Mouse (Mus musculus): ENCODE data around the gene Rcc1l. TPM values are rescaled to one million over a fixed set of nuclear protein-coding genes. Genes with fewer than 3 reads are reported as not detected.

Gene Rcc1l
- total and polyA plus RNA-seq, 3 experiments = 19.8 to 33.7 (median 30.2) TPM

GRCm38 (mm10) chr5:134148153-134148552 lies 28.4 kb downstream of the Rcc1l start:
- TF ChIP-seq CTCF (IDR thresholded peaks at IDR 0.05) (no peak), POLR2A (IDR thresholded peaks at IDR 0.05; ENCODE audit: insufficient read depth, low read depth, low read length) (no peak), EP300 (IDR thresholded peaks at IDR 0.05; ENCODE audit: insufficient read depth, low read depth, low read length) (no peak)
- H3K4me1 ChIP-seq (ENCODE audit: control insufficient read depth, insufficient read depth, low read length) = no peaks in the 10 kb centered on the region
- DNase-seq = peak in 1 of 2 experiments; percentile 23
- intact Hi-C loops (cut with DNase I) = no loop called here
- no peak overlapping the region for H3K9ac ChIP-seq (ENCODE audit: low read depth, low read length)
- H3K27ac ChIP-seq = no peak overlapping the region
- H3K79me2 ChIP-seq (replicated peaks; ENCODE audit: control insufficient read depth, insufficient read depth, low read length) = no peaks in the 10 kb centered on the region
- no peaks in the 10 kb centered on the region for H3K36me3 ChIP-seq (ENCODE audit: control insufficient read depth, insufficient read depth, low read length)
- 71% methylated on average over 4 of the region's 4 CpGs for WGBS
- H3K27me3 ChIP-seq (ENCODE audit: control insufficient read depth, insufficient read depth, low read length) = no peaks in the 10 kb centered on the region
- H3K4me3 ChIP-seq = no peak overlapping the region

- H3K27me3 ChIP-seq (ENCODE audit: control insufficient read depth, insufficient read depth, low read length) = no peaks in the 10 kb centered on the region
- no peak overlapping the region for H3K4me3 ChIP-seq
- H3K4me1 ChIP-seq (ENCODE audit: control insufficient read depth, insufficient read depth, low read length) = no peaks in the 10 kb centered on the region
- TF ChIP-seq CTCF (IDR thresholded peaks at IDR 0.05) (no peak), EP300 (IDR thresholded peaks at IDR 0.05; ENCODE audit: insufficient read depth, low read depth, low read length) (no peak), POLR2A (IDR thresholded peaks at IDR 0.05; ENCODE audit: insufficient read depth, low read depth, low read length) (no peak)
- H3K79me2 ChIP-seq (replicated peaks; ENCODE audit: control insufficient read depth, insufficient read depth, low read length) = no peaks in the 10 kb centered on the region
- DNase-seq = no peak
- H3K27ac ChIP-seq = no peak overlapping the region
- intact Hi-C loops (cut with DNase I) = no loop called here
- WGBS = 56% methylated on average over 10 of the region's 10 CpGs
- H3K9ac ChIP-seq (ENCODE audit: low read depth, low read length) = no peak overlapping the region
- H3K36me3 ChIP-seq (ENCODE audit: control insufficient read depth, insufficient read depth, low read length) = no peaks in the 10 kb centered on the region
Observed at GRCm38 (mm10) chr5:134147194-134147753, 29.3 kb downstream of the Rcc1l start.

GRCm38 (mm10) chr5:134144986-134145385 lies 31.6 kb downstream of the Rcc1l start:
- Histone ChIP-seq H3K27me3 (ENCODE audit: control insufficient read depth, insufficient read depth, low read length) (no peaks in the 10 kb centered on the region), H3K4me3 (no peak overlapping the region), H3K27ac (no peak overlapping the region), H3K4me1 (ENCODE audit: control insufficient read depth, insufficient read depth, low read length) (no peaks in the 10 kb centered on the region), H3K9ac (ENCODE audit: low read depth, low read length) (no peak overlapping the region), H3K79me2 (replicated peaks; ENCODE audit: control insufficient read depth, insufficient read depth, low read length) (no peaks in the 10 kb centered on the region), H3K36me3 (ENCODE audit: control insufficient read depth, insufficient read depth, low read length) (no peaks in the 10 kb centered on the region)
- intact Hi-C loops (cut with DNase I) = no loop called here
- no peak for DNase-seq
- 93% methylated on average over 8 of the region's 8 CpGs for WGBS
- TF ChIP-seq EP300 (IDR thresholded peaks at IDR 0.05; ENCODE audit: insufficient read depth, low read depth, low read length) (no peak), POLR2A (IDR thresholded peaks at IDR 0.05; ENCODE audit: insufficient read depth, low read depth, low read length) (no peak), CTCF (IDR thresholded peaks at IDR 0.05) (peak; percentile 8; the same call in 1 of the 2 replicates)

- intact Hi-C loops (cut with DNase I) = no loop called here
Observed at GRCm38 (mm10) chr5:134142381-134142780, 34.2 kb downstream of the Rcc1l start.

GRCm38 (mm10) chr5:134141236-134141635 lies 35.3 kb downstream of the Rcc1l start:
- H3K79me2 ChIP-seq (replicated peaks; ENCODE audit: control insufficient read depth, insufficient read depth, low read length) = no peaks in the 10 kb centered on the region
- H3K4me3 ChIP-seq = no peak overlapping the region
- intact Hi-C loops (cut with DNase I) = no loop called here
- no peaks in the 10 kb centered on the region for H3K36me3 ChIP-seq (ENCODE audit: control insufficient read depth, insufficient read depth, low read length)
- WGBS = 72% methylated on average over 7 of the region's 7 CpGs
- H3K9ac ChIP-seq (ENCODE audit: low read depth, low read length) = no peak overlapping the region
- no peaks in the 10 kb centered on the region for H3K27me3 ChIP-seq (ENCODE audit: control insufficient read depth, insufficient read depth, low read length)
- no peak overlapping the region for H3K27ac ChIP-seq
- H3K4me1 ChIP-seq (ENCODE audit: control insufficient read depth, insufficient read depth, low read length) = no peaks in the 10 kb centered on the region
- TF ChIP-seq EP300 (IDR thresholded peaks at IDR 0.05; ENCODE audit: insufficient read depth, low read depth, low read length) = no peak
- TF ChIP-seq CTCF (IDR thresholded peaks at IDR 0.05) = no peak
- no peak for TF ChIP-seq POLR2A (IDR thresholded peaks at IDR 0.05; ENCODE audit: insufficient read depth, low read depth, low read length)
- DNase-seq = no peak

More at GRCm38 (mm10) chr5:134142381-134142780, 34.2 kb downstream of the Rcc1l start:
- Histone ChIP-seq H3K4me1 (ENCODE audit: control insufficient read depth, insufficient read depth, low read length) (no peaks in the 10 kb centered on the region), H3K79me2 (replicated peaks; ENCODE audit: control insufficient read depth, insufficient read depth, low read length) (no peaks in the 10 kb centered on the region), H3K27ac (no peak overlapping the region), H3K27me3 (ENCODE audit: control insufficient read depth, insufficient read depth, low read length) (no peaks in the 10 kb centered on the region), H3K4me3 (no peak overlapping the region), H3K9ac (ENCODE audit: low read depth, low read length) (no peak overlapping the region), H3K36me3 (ENCODE audit: control insufficient read depth, insufficient read depth, low read length) (no peaks in the 10 kb centered on the region)
- 73% methylated on average over 11 of the region's 11 CpGs for whole genome bisulfite sequencing
- peak in 1 of 2 experiments; percentile 29 for DNase-seq
- TF ChIP-seq EP300 (IDR thresholded peaks at IDR 0.05; ENCODE audit: insufficient read depth, low read depth, low read length) (no peak), POLR2A (IDR thresholded peaks at IDR 0.05; ENCODE audit: insufficient read depth, low read depth, low read length) (no peak), CTCF (IDR thresholded peaks at IDR 0.05) (no peak)

GRCm38 (mm10) chr5:134139429-134139828 lies 37.1 kb downstream of the Rcc1l start:
- Histone ChIP-seq H3K4me1 (ENCODE audit: control insufficient read depth, insufficient read depth, low read length) (no peaks in the 10 kb centered on the region), H3K36me3 (ENCODE audit: control insufficient read depth, insufficient read depth, low read length) (no peaks in the 10 kb centered on the region), H3K4me3 (no peak overlapping the region), H3K9ac (ENCODE audit: low read depth, low read length) (no peak overlapping the region), H3K27ac (no peak overlapping the region), H3K27me3 (ENCODE audit: control insufficient read depth, insufficient read depth, low read length) (no peaks in the 10 kb centered on the region), H3K79me2 (replicated peaks; ENCODE audit: control insufficient read depth, insufficient read depth, low read length) (no peaks in the 10 kb centered on the region)
- TF ChIP-seq EP300 (IDR thresholded peaks at IDR 0.05; ENCODE audit: insufficient read depth, low read depth, low read length) (no peak), CTCF (IDR thresholded peaks at IDR 0.05) (no peak), POLR2A (IDR thresholded peaks at IDR 0.05; ENCODE audit: insufficient read depth, low read depth, low read length) (no peak)
- WGBS = 83% methylated on average over 6 of the region's 6 CpGs
- intact Hi-C loops (cut with DNase I) = no loop called here
- DNase-seq = no peak

Measured in heart, adult 2 months (tissue).